Mouse (Mus musculus): ENCODE measurements around the gene Gm4788.
"Not testable (repeated sequence)": the region's sequence is repeated elsewhere in the genome, so short reads cannot be mapped to it uniquely, and the experiment has no call there.

Gm4788 gene

DNA sequence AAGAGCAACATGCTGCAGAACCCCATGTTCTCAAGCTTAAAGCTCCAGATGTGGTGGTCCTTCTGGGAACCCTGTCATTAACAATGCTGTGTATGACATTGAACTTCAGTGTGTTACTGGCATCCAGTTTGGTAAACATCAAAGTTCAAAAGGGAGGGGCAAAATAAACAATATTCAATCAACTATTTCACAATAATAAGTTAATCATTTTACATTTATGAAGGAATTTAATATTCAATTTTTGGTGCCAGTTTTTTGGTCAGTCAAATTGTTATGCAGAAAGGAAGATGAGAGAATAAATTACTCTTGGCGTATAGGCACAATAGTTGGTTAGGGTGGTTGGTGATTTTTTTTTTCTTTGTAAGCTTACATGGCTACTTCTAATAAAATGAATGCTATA lies at the start of gene Gm4788:
TSS of gene Gm4788 (minus strand) at position 101 of the 400 bp plus-strand sequence.
- no peak for DNase-seq

- no peak for DNase-seq
Observed at GRCm38 (mm10) chr1:139808594-139808993, 27.6 kb upstream of the Gm4788 start.

DNA sequence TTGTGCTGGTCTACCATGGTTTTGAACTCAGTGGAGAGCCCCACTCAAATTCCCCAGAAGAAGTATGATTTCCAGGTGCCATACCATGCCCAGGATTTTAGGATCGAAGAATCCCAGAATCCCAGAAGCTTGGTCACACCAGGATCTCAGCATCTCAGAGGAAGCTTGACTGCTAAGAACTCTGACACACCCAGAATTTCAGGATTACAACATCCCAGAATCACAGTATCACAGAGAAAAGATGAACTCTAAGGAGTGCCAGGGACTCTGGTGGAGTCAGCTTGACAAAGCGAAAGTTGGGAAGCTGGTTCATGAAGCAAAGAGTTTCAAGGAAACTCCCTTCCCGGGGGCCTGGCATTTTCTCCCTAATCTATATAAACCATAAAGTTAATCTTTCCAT lies 11.1 kb downstream of the Gm4788 start:
- not testable (repeated sequence) for DNase-seq

GRCm38 (mm10) chr1:139716681-139717080 lies 64.4 kb downstream of the Gm4788 start:
- DNase-seq, result not testable (repeated sequence)

GRCm38 (mm10) chr1:139716249-139716648 lies 64.8 kb downstream of the Gm4788 start:
- not testable (repeated sequence) for DNase-seq

DNA sequence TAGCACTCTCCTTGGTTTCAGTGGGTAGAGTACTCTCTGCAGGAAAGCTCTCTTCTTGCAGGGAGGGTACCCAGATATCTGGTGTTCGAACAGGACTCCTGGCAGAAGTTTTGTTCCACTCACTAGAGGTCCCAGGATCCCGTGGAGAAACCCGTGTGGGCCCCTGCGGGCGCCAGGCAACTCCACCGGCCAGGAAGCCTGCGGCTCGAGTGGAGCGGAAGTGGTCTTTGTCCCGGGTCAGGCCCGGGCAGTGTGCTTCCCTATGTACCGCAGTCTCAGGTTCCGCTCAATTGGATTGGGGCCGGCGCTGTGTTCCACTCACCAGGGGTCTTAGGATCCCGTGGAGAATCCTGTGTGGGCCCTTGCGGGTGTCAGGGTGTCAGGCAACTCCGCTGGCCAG lies 131.1 kb downstream of the Gm4788 start:
- not testable (repeated sequence) for DNase-seq

Data from spleen, adult 18-20 months (tissue).